Mouse (Mus musculus) CH12.LX (cell line): Measurements from ENCODE around the gene Erc1.

Experiments
- CHD1 ChIP-seq: IDR thresholded peaks from 2 replicates; pipeline ENCODE4 v1.6.1; 2012; ENCODE audit warnings: low read depth, low read length, improper control_type of control experiment, inconsistent platforms
- CHD2 ChIP-seq: IDR thresholded peaks from 2 replicates; pipeline ENCODE4 v1.6.1; 2011; ENCODE audit warnings: low read length, improper control_type of control experiment
- CTCF ChIP-seq, 2 experiments: IDR thresholded peaks in 1 of 2; conservative IDR thresholded peaks in 1 of 2; 2 replicates each; pipeline ENCODE4 v1.5.1; 2011 to 2012; ENCODE audit warnings: low read depth in 2 of 2, low read length in 2 of 2, improper control_type of control experiment in 1 of 2, inconsistent platforms in 1 of 2, mild to moderate bottlenecking in 1 of 2, moderate library complexity in 1 of 2
- EP300 ChIP-seq: IDR thresholded peaks from 2 replicates; pipeline ENCODE4 v1.6.1; 2011; ENCODE audit warnings: low read length, improper control_type of control experiment
- IRF4 ChIP-seq: IDR thresholded peaks from 2 replicates; pipeline ENCODE4 v1.6.1; 2014; ENCODE audit warnings: low read depth, mild to moderate bottlenecking, inconsistent platforms, low read length, improper control_type of control experiment
- NELFE ChIP-seq: IDR thresholded peaks from 2 replicates; pipeline ENCODE4 v1.6.1; 2011; ENCODE audit warnings: low read depth, low read length, improper control_type of control experiment
- PAX5 ChIP-seq: IDR thresholded peaks from 2 replicates; pipeline ENCODE4 v1.6.1; 2012; ENCODE audit warnings: low read length, inconsistent platforms, mixed read lengths
- TCF12 ChIP-seq: IDR thresholded peaks from 2 replicates; pipeline ENCODE4 v1.6.1; 2014; ENCODE audit warnings: low read depth, mild to moderate bottlenecking, inconsistent platforms, low read length, improper control_type of control experiment
- USF1 ChIP-seq: IDR thresholded peaks from 2 replicates; pipeline ENCODE4 v1.6.1; 2014; ENCODE audit warnings: low read depth, mild to moderate bottlenecking, inconsistent platforms, low read length, improper control_type of control experiment
- USF2 ChIP-seq: conservative IDR thresholded peaks from 2 replicates; pipeline ENCODE4 v1.6.1; 2011; ENCODE audit warnings: low read depth, low read length, improper control_type of control experiment
- ZNF384 ChIP-seq: IDR thresholded peaks from 2 replicates; pipeline ENCODE4 v1.6.1; 2012; ENCODE audit warnings: low read depth, low read length, improper control_type of control experiment, inconsistent platforms

GRCm38 (mm10) chr6:119590872-119591271 is 257.1 kb downstream of the Erc1 start:
- TF ChIP-seq EP300 (no peak), CTCF (conservative IDR thresholded peaks at IDR 0.05 in 1 of 2, IDR thresholded peaks at IDR 0.05 in 1 of 2; ENCODE audit: low read depth in 2 of 2, low read length in 2 of 2) (no peak), CHD2 (no peak), CHD1 (no peak), USF1 (no peak), USF2 (no peak), NELFE (no peak), TCF12 (no peak), ZNF384 (no peak), PAX5 (no peak), IRF4 (no peak)
